In genomic region chr9:47332929-47333328, GRCm38 (mm10) we compare ENCODE assay signal across 15 mouse cellular contexts.
DNase-seq lines count a peak whose midpoint lies in the region; ATAC-seq lines count a peak whose summit lies in the region.
"Had no signal": no experiment of that assay in that cellular context is flagged by ENCODE, and none has a peak within 500 bp of the region (broad histone marks: within the 10 kb centered on the region; RNA-seq: fewer than 3 reads in every experiment).

No protein-coding gene starts in this region.

- WGBS in forebrain, embryonic 14.5 days = 32% methylated on average over 4 of the region's 4 CpGs
- 59% methylated on average over 4 of the region's 4 CpGs for WGBS in forebrain, embryonic 11.5 days
- WGBS in lung, embryonic 16.5 days = 36% methylated on average over 4 of the region's 4 CpGs

- H3K27me3 ChIP-seq in forebrain, embryonic 14.5 days (replicated peaks; ENCODE audit: control insufficient read depth, insufficient read depth, low read length) = no peaks in the 10 kb centered on the region
- H3K27me3 ChIP-seq in forebrain, embryonic 11.5 days (ENCODE audit: control insufficient read depth, insufficient read depth, low read length) = no peaks in the 10 kb centered on the region
- no peaks in the 10 kb centered on the region for H3K27me3 ChIP-seq in lung, embryonic 16.5 days (ENCODE audit: control insufficient read depth, insufficient read depth, low read depth, low read length)
- H3K27me3 ChIP-seq: hindbrain, embryonic 13.5 days; limb, embryonic 15.5 days; Patski had no signal

- no peak overlapping the region for H3K4me2 ChIP-seq in forebrain, embryonic 14.5 days (ENCODE audit: low read length)
- no peak overlapping the region for H3K4me2 ChIP-seq in forebrain, embryonic 11.5 days (ENCODE audit: low read depth, low read length, severe bottlenecking)
- no peak overlapping the region for H3K4me2 ChIP-seq in lung, embryonic 16.5 days (ENCODE audit: low read depth, low read length)
- H3K4me2 ChIP-seq: embryonic facial prominence, embryonic 12.5 days; hindbrain, embryonic 13.5 days; limb, embryonic 15.5 days; midbrain, embryonic 12.5 days had no signal

- H3K27ac ChIP-seq in forebrain, embryonic 14.5 days (ENCODE audit: low read depth, low read length) = no peak overlapping the region
- no peak overlapping the region for H3K27ac ChIP-seq in forebrain, embryonic 11.5 days (ENCODE audit: low read depth, low read length)
- no peak overlapping the region for H3K27ac ChIP-seq in lung, embryonic 16.5 days (ENCODE audit: low read length)
- H3K27ac ChIP-seq: embryonic facial prominence, embryonic 12.5 days; hindbrain, embryonic 13.5 days; limb, embryonic 15.5 days; midbrain, embryonic 12.5 days had no signal

- no peak overlapping the region for H3K9ac ChIP-seq in forebrain, embryonic 14.5 days (ENCODE audit: low read length)
- no peak overlapping the region for H3K9ac ChIP-seq in forebrain, embryonic 11.5 days (ENCODE audit: low read length)
- no peak overlapping the region for H3K9ac ChIP-seq in lung, embryonic 16.5 days (ENCODE audit: low read length)
- H3K9ac ChIP-seq: embryonic facial prominence, embryonic 12.5 days; hindbrain, embryonic 13.5 days; limb, embryonic 15.5 days; midbrain, embryonic 12.5 days had no signal

- no peak for ATAC-seq in forebrain, embryonic 14.5 days
- no peak for ATAC-seq in forebrain, embryonic 11.5 days (replicated peaks; ENCODE audit: low FRiP score)
- peak; percentile 77; the same call in 1 of the 2 replicates for ATAC-seq in lung, embryonic 16.5 days (ENCODE audit: low read depth)
- no peak for ATAC-seq in megakaryocyte, adult 5-6 weeks (ENCODE audit: poor library complexity, severe bottlenecking)
- ATAC-seq: Patski had no signal

- DNase-seq in forebrain, embryonic 14.5 days (ENCODE audit: low spot score) = peak; percentile 30
- DNase-seq in forebrain, embryonic 11.5 days (ENCODE audit: low spot score) = no peak
- peak; percentile 14 for DNase-seq in layer of hippocampus, adult 11-12 months (ENCODE audit: low spot score)
- DNase-seq in layer of hippocampus, postnatal 36 days = no peak
- DNase-seq in MN1 (ENCODE audit: low spot score) = peak; percentile 9
- DNase-seq in adrenal gland, adult 18-20 months (ENCODE audit: low spot score in 2 of 2) = no peak
- DNase-seq: adrenal gland, adult 8-10 months; heart, adult 18-20 months had no signal

- H3K4me3 ChIP-seq in forebrain, embryonic 14.5 days (ENCODE audit: low read depth, low read length) = no peak overlapping the region
- no peak overlapping the region for H3K4me3 ChIP-seq in forebrain, embryonic 11.5 days (ENCODE audit: low read depth, low read length)
- H3K4me3 ChIP-seq in lung, embryonic 16.5 days (ENCODE audit: low read length) = no peak overlapping the region
- H3K4me3 ChIP-seq: embryonic facial prominence, embryonic 12.5 days; hindbrain, embryonic 13.5 days; limb, embryonic 15.5 days; midbrain, embryonic 12.5 days had no signal

- H3K9me3 ChIP-seq in forebrain, embryonic 14.5 days (replicated peaks; ENCODE audit: control insufficient read depth, low read length) = no peaks in the 10 kb centered on the region
- no peaks in the 10 kb centered on the region for H3K9me3 ChIP-seq in forebrain, embryonic 11.5 days (ENCODE audit: control insufficient read depth, low read length)
- no peaks in the 10 kb centered on the region for H3K9me3 ChIP-seq in lung, embryonic 16.5 days (ENCODE audit: control insufficient read depth, low read length)
- H3K9me3 ChIP-seq: embryonic facial prominence, embryonic 12.5 days; hindbrain, embryonic 13.5 days; limb, embryonic 15.5 days; midbrain, embryonic 12.5 days had no signal

- H3K36me3 ChIP-seq in forebrain, embryonic 14.5 days (ENCODE audit: control insufficient read depth, insufficient read depth, low read length) = no peaks in the 10 kb centered on the region
- no peaks in the 10 kb centered on the region for H3K36me3 ChIP-seq in forebrain, embryonic 11.5 days (ENCODE audit: control insufficient read depth, insufficient read depth, low read length)
- H3K36me3 ChIP-seq in lung, embryonic 16.5 days (ENCODE audit: control insufficient read depth, insufficient read depth, low read length) = no peaks in the 10 kb centered on the region
- H3K36me3 ChIP-seq: embryonic facial prominence, embryonic 12.5 days; hindbrain, embryonic 13.5 days; limb, embryonic 15.5 days; midbrain, embryonic 12.5 days had no signal

- H3K4me1 ChIP-seq in forebrain, embryonic 14.5 days (ENCODE audit: control insufficient read depth, insufficient read depth, low read length) = 0 out of 2 replicates have a peak, but pooled peaks cover 2% of the 10 kb centered on the region
- H3K4me1 ChIP-seq in forebrain, embryonic 11.5 days (replicated peaks; ENCODE audit: control insufficient read depth, insufficient read depth, low read length) = no peaks in the 10 kb centered on the region
- H3K4me1 ChIP-seq in lung, embryonic 16.5 days (replicated peaks; ENCODE audit: control insufficient read depth, insufficient read depth, low read length) = no peaks in the 10 kb centered on the region
- H3K4me1 ChIP-seq: hindbrain, embryonic 13.5 days; limb, embryonic 15.5 days; midbrain, embryonic 12.5 days had no signal

Comparison
In these comparisons a context has a peak if more than half of its experiments do, and no peak if none do; other contexts are left out.
1. DNase-seq: peak in forebrain, embryonic 14.5 days (single experiment), layer of hippocampus, adult 11-12 months (single experiment) and MN1 (single experiment); none in forebrain, embryonic 11.5 days (single experiment), layer of hippocampus, postnatal 36 days (0 of 2) and adrenal gland, adult 18-20 months (0 of 2).